In genomic region chr13:37658034-37658433, GRCm38 (mm10) we compare ENCODE assay signal across 9 mouse cellular contexts.
DNase-seq lines count a peak whose midpoint lies in the region; ATAC-seq and TF ChIP-seq lines count a peak whose summit lies in the region.
"Had no signal": no experiment of that assay in that cellular context is flagged by ENCODE, and none has a peak within 500 bp of the region (broad histone marks: within the 10 kb centered on the region; RNA-seq: fewer than 3 reads in every experiment).

No protein-coding gene starts in this region.

- no peak overlapping the region for H3K4me3 ChIP-seq in lung, adult 2 months (replicated peaks; ENCODE audit: extremely low read depth, low read depth, low read length)
- H3K4me3 ChIP-seq in intestine, embryonic 15.5 days (replicated peaks) = no peak overlapping the region

- no peak overlapping the region for H3K27ac ChIP-seq in intestine, embryonic 15.5 days
- H3K27ac ChIP-seq: liver, embryonic 14.5 days had no signal

- peak; percentile 19 for DNase-seq in adrenal gland, adult 2 months
- no peak for DNase-seq in adrenal gland, adult 8-10 months
- peak; percentile 22 for DNase-seq in lung, postnatal 10 days
- DNase-seq in lung, adult 2 months = no peak
- DNase-seq in natural killer cell, adult 2 months (ENCODE audit: low spot score in 2 of 2) = peak; percentile 34 to 74
- DNase-seq in embryo, embryonic 9.5 days (ENCODE audit: extremely low spot score) = no peak
- DNase-seq in cerebellum, adult 9-10 months = no peak

- H3K9me3 ChIP-seq in intestine, embryonic 15.5 days = no peaks in the 10 kb centered on the region

- no peaks in the 10 kb centered on the region for H3K36me3 ChIP-seq in intestine, embryonic 15.5 days

- ATAC-seq in intestine, embryonic 15.5 days = no peak

- H3K27me3 ChIP-seq in intestine, embryonic 15.5 days (replicated peaks) = no peaks in the 10 kb centered on the region

- TF ChIP-seq CTCF in lung, adult 2 months (IDR thresholded peaks at IDR 0.05; ENCODE audit: insufficient read depth, low read length) = no peak

- H3K4me1 ChIP-seq in lung, adult 2 months (ENCODE audit: control insufficient read depth, insufficient read depth, low read length) = peaks cover 5% of the 10 kb centered on the region; the same call in 1 of the 2 replicates
- no peaks in the 10 kb centered on the region for H3K4me1 ChIP-seq in intestine, embryonic 15.5 days (replicated peaks)

- H3K4me2 ChIP-seq in intestine, embryonic 15.5 days (replicated peaks) = no peak overlapping the region

- no peak for TF ChIP-seq POLR2A in lung, adult 2 months (IDR thresholded peaks at IDR 0.05; ENCODE audit: borderline replicate concordance, extremely low read depth, low read depth, low read length)

- H3K9ac ChIP-seq in intestine, embryonic 15.5 days = no peak overlapping the region
- H3K9ac ChIP-seq: liver, embryonic 14.5 days had no signal

- 3% methylated on average over 2 of the region's 2 CpGs for WGBS in lung, adult 2 months
- WGBS in intestine, embryonic 15.5 days = 44% methylated on average over 2 of the region's 2 CpGs

Comparison
In these comparisons a context has a peak if more than half of its experiments do, and no peak if none do; other contexts are left out.
1. DNase-seq: peak in adrenal gland, adult 2 months (single experiment), lung, postnatal 10 days (single experiment) and natural killer cell, adult 2 months (2 of 2); none in adrenal gland, adult 8-10 months (single experiment), lung, adult 2 months (single experiment), embryo, embryonic 9.5 days (single experiment) and cerebellum, adult 9-10 months (single experiment).